Mouse (Mus musculus) ES-Bruce4 (cell line): ENCODE measurements at regions not wholly inside any gene's neighbourhood (a gene's known extent, or its start where the extent isn't known, plus 50 kb on each side); places are given as distances from the start of the nearest gene placed in this dataset.
A peak's percentile ranks its signal among the peaks of the same experiment; 100 is the strongest.

Experiments
- H3K27ac ChIP-seq: 2 replicates; pipeline ENCODE4 v1.5.1; 2012; ENCODE audit warnings: low read length, inconsistent platforms; ENCODE audit not compliant: insufficient read depth
- H3K27me3 ChIP-seq: 2 replicates; pipeline ENCODE4 v1.6.1; 2012; ENCODE audit warnings: mild to moderate bottlenecking, low read length, inconsistent platforms; ENCODE audit not compliant: control insufficient read depth, poor library complexity, insufficient read depth, severe bottlenecking
- H3K36me3 ChIP-seq: 2 replicates; pipeline ENCODE4 v1.6.1; 2012; ENCODE audit warnings: inconsistent platforms, mild to moderate bottlenecking, low read length, moderate library complexity; ENCODE audit not compliant: control insufficient read depth, poor library complexity, insufficient read depth, severe bottlenecking
- H3K4me1 ChIP-seq: one replicate; pipeline ENCODE4 v1.8.1; 2011; ENCODE audit warnings: low read length; ENCODE audit not compliant: control insufficient read depth, insufficient read depth
- H3K4me3 ChIP-seq: 2 replicates; pipeline ENCODE4 v1.5.1; 2011; ENCODE audit warnings: low read depth, mild to moderate bottlenecking, low read length
- H3K9ac ChIP-seq: 2 replicates; pipeline ENCODE4 v1.6.1; 2012; ENCODE audit warnings: low read depth, mild to moderate bottlenecking, inconsistent platforms; ENCODE audit not compliant: poor library complexity, severe bottlenecking
- H3K9me3 ChIP-seq: replicated peaks from 2 replicates; pipeline ENCODE4 v1.6.1; 2012; ENCODE audit warnings: mild to moderate bottlenecking, low read length, inconsistent platforms; ENCODE audit not compliant: control insufficient read depth, poor library complexity, insufficient read depth, severe bottlenecking
- CTCF ChIP-seq: IDR thresholded peaks from one replicate; pipeline ENCODE4 v1.8.1; 2011; ENCODE audit warnings: low read depth, low read length
- EP300 ChIP-seq: IDR thresholded peaks from 2 replicates; pipeline ENCODE4 v1.6.1; 2011; ENCODE audit warnings: low read depth, low read length; ENCODE audit not compliant: insufficient read depth
- POLR2A ChIP-seq: IDR thresholded peaks from one replicate; pipeline ENCODE4 v1.8.1; 2011; ENCODE audit warnings: low read length; ENCODE audit not compliant: insufficient read depth

GRCm38 (mm10) chr14:46202818-46203217, 176.4 kb upstream of the Gm15217 start:
- TF ChIP-seq CTCF = no peak
- TF ChIP-seq POLR2A = no peak
- TF ChIP-seq EP300 = no peak
- Histone ChIP-seq H3K27ac (no peak overlapping the region), H3K9ac (no peak overlapping the region)

GRCm38 (mm10) chr14:46220483-46220882, 158.7 kb upstream of the Gm15217 start:
- Histone ChIP-seq H3K9me3 (no peaks in the 10 kb centered on the region; the same call in 1 of the 2 replicates), H3K4me3 (no peak overlapping the region), H3K9ac (no peak overlapping the region), H3K27ac (no peak overlapping the region), H3K36me3 (no peaks in the 10 kb centered on the region), H3K4me1 (peaks cover 2% of the 10 kb centered on the region), H3K27me3 (peaks cover 2% of the 10 kb centered on the region; the same call in 1 of the 2 replicates)
- no peak for TF ChIP-seq EP300
- TF ChIP-seq CTCF = no peak
- TF ChIP-seq POLR2A = no peak

More at GRCm38 (mm10) chr14:46202818-46203217, 176.4 kb upstream of the Gm15217 start:
- 0 out of 2 replicates have a peak, but pooled peaks cover 2% of the 10 kb centered on the region for H3K9me3 ChIP-seq
- no peaks in the 10 kb centered on the region for H3K36me3 ChIP-seq
- no peaks in the 10 kb centered on the region for H3K4me1 ChIP-seq
- H3K27me3 ChIP-seq = no peaks in the 10 kb centered on the region
- no peak overlapping the region for H3K4me3 ChIP-seq

GRCm38 (mm10) chr14:46221897-46222669, 157.1 kb upstream of the Gm15217 start:
- Histone ChIP-seq H3K9me3 (no peaks in the 10 kb centered on the region; the same call in 1 of the 2 replicates), H3K36me3 (no peaks in the 10 kb centered on the region), H3K9ac (no peak overlapping the region), H3K4me3 (no peak overlapping the region), H3K27me3 (peaks cover 2% of the 10 kb centered on the region; the same call in 1 of the 2 replicates), H3K4me1 (peaks cover 2% of the 10 kb centered on the region), H3K27ac (no peak overlapping the region)
- no peak for TF ChIP-seq POLR2A

- H3K9ac ChIP-seq = no peak overlapping the region
These were observed 156.2 kb upstream of the Gm15217 start for GRCm38 (mm10) chr14:46223008-46223407.

GRCm38 (mm10) chr14:46224421-46224950, 154.7 kb upstream of the Gm15217 start:
- Histone ChIP-seq H3K36me3 (no peaks in the 10 kb centered on the region), H3K9me3 (no peaks in the 10 kb centered on the region; the same call in 1 of the 2 replicates), H3K4me3 (no peak overlapping the region), H3K4me1 (peaks cover 2% of the 10 kb centered on the region), H3K9ac (no peak overlapping the region), H3K27me3 (peaks cover 2% of the 10 kb centered on the region; the same call in 1 of the 2 replicates), H3K27ac (no peak overlapping the region)
- TF ChIP-seq POLR2A = no peak
- no peak for TF ChIP-seq CTCF

More at GRCm38 (mm10) chr14:46223008-46223407, 156.2 kb upstream of the Gm15217 start:
- Histone ChIP-seq H3K27ac (no peak overlapping the region), H3K4me1 (peaks cover 2% of the 10 kb centered on the region), H3K9me3 (no peaks in the 10 kb centered on the region; the same call in 1 of the 2 replicates), H3K27me3 (peaks cover 2% of the 10 kb centered on the region; the same call in 1 of the 2 replicates), H3K36me3 (no peaks in the 10 kb centered on the region), H3K4me3 (no peak overlapping the region)
- TF ChIP-seq CTCF (no peak), EP300 (0 out of 2 replicates have a peak, but pooled peaks have one; percentile 46)

- no peak overlapping the region for H3K27ac ChIP-seq
- TF ChIP-seq EP300 (no peak), POLR2A (no peak), CTCF (no peak)
These were observed 153.2 kb upstream of the Gm15217 start for GRCm38 (mm10) chr14:46225851-46226608.

More at GRCm38 (mm10) chr14:46225851-46226608, 153.2 kb upstream of the Gm15217 start:
- H3K27me3 ChIP-seq = peaks cover 2% of the 10 kb centered on the region; the same call in 1 of the 2 replicates
- no peak overlapping the region for H3K4me3 ChIP-seq
- no peaks in the 10 kb centered on the region for H3K36me3 ChIP-seq
- H3K4me1 ChIP-seq = peaks cover 2% of the 10 kb centered on the region
- no peak overlapping the region for H3K9ac ChIP-seq
- H3K9me3 ChIP-seq = no peaks in the 10 kb centered on the region; the same call in 1 of the 2 replicates
